Mouse (Mus musculus) left cerebral cortex, adult 2 months (tissue): ENCODE measurements around the gene Kif3a. TPM values are rescaled to one million over a fixed set of nuclear protein-coding genes. Genes with fewer than 3 reads are reported as not detected.

Experiments used
- DNase-seq, 2 experiments: peaks; one replicate each; pipeline ENCODE4 v3.0.0; 2021 to 2022; ENCODE audit warnings: low spot score in 2 of 2, mixed read lengths in 1 of 2; ENCODE audit errors: extremely low spot score in 1 of 2
- H3K27ac ChIP-seq: fragments of 200-600 bp; 2 replicates; pipeline ENCODE4 v1.8.1; 2022
- H3K4me3 ChIP-seq: fragments of 200-600 bp; 2 replicates; pipeline ENCODE4 v1.8.1; 2022
- CTCF ChIP-seq: fragments of 200-600 bp; IDR thresholded peaks from 2 replicates; pipeline ENCODE4 v1.8.1; 2022; ENCODE audit warnings: antibody characterized with exemption, mild to moderate bottlenecking, moderate library complexity
- intact Hi-C: fragments of 180-260 bp; cut with DNase I; formaldehyde crosslinking; loops from one replicate; pipeline ENCODE4 v1.15.1; 2025
- total RNA-seq, 2 experiments: library from RNA; stranded (reverse); gene quantifications; 2 replicates each; pipeline ENCODE4 v1.2.3; 2021

Kif3a gene
- total RNA-seq, 2 experiments from 2014 or later = 127 to 131 TPM

GRCm38 (mm10) chr11:53620094-53620493, 52.9 kb downstream of the Kif3a start:
- DNase-seq = no peak
- Histone ChIP-seq H3K4me3 (no peak overlapping the region), H3K27ac (no peak overlapping the region)
- TF ChIP-seq CTCF = no peak
- intact Hi-C loops = no loop called here

GRCm38 (mm10) chr11:53621582-53622439, 54.6 kb downstream of the Kif3a start:
- intact Hi-C loops = no loop called here
- TF ChIP-seq CTCF = no peak
- no peak for DNase-seq
- Histone ChIP-seq H3K4me3 (no peak overlapping the region), H3K27ac (no peak overlapping the region)

GRCm38 (mm10) chr11:53622440-53622806, 55.2 kb downstream of the Kif3a start:
- no peak overlapping the region for H3K4me3 ChIP-seq
- DNase-seq = no peak
- no peak for TF ChIP-seq CTCF
- intact Hi-C loops = no loop called here
- H3K27ac ChIP-seq = no peak overlapping the region

GRCm38 (mm10) chr11:53623573-53623972, 56.4 kb downstream of the Kif3a start:
- DNase-seq = no peak
- intact Hi-C loops = no loop called here
- TF ChIP-seq CTCF = no peak
- Histone ChIP-seq H3K4me3 (no peak overlapping the region), H3K27ac (no peak overlapping the region)

- DNase-seq = no peak
- no peak overlapping the region for H3K4me3 ChIP-seq
- intact Hi-C loops = no loop called here
- TF ChIP-seq CTCF = no peak; the same call in 1 of the 2 replicates
- no peak overlapping the region for H3K27ac ChIP-seq
These were observed 56.9 kb downstream of the Kif3a start for GRCm38 (mm10) chr11:53624124-53624523.

GRCm38 (mm10) chr11:53626802-53627373, 59.7 kb downstream of the Kif3a start:
- DNase-seq = no peak
- Histone ChIP-seq H3K27ac (no peak overlapping the region), H3K4me3 (no peak overlapping the region)
- intact Hi-C loops = loop anchor here (5.0 kb wide), 1 partner anchor 40 kb away; no protein-coding TSS in a partner anchor
- TF ChIP-seq CTCF = no peak

GRCm38 (mm10) chr11:53627859-53628258, 60.7 kb downstream of the Kif3a start:
- Histone ChIP-seq H3K27ac (no peak overlapping the region), H3K4me3 (no peak overlapping the region)
- peak; percentile 70 for TF ChIP-seq CTCF
- DNase-seq = peak; percentile 73 to 76
- intact Hi-C loops = loop anchor here (1.0 to 5.0 kb wide), 2 partner anchors 41 to 158 kb away; partner anchors contain the start of gene Gm9837

GRCm38 (mm10) chr11:53632122-53632733, 65.0 kb downstream of the Kif3a start:
- H3K4me3 ChIP-seq = no peak overlapping the region
- no peak overlapping the region for H3K27ac ChIP-seq
- peak; percentile 58 for TF ChIP-seq CTCF
- intact Hi-C loops = no loop called here
- DNase-seq = no peak

- DNase-seq = no peak
- no peak for TF ChIP-seq CTCF
- H3K27ac ChIP-seq = no peak overlapping the region
- intact Hi-C loops = no loop called here
- no peak overlapping the region for H3K4me3 ChIP-seq
These were observed 66.5 kb downstream of the Kif3a start for GRCm38 (mm10) chr11:53633644-53634043.

GRCm38 (mm10) chr11:53634556-53634955, 67.4 kb downstream of the Kif3a start, which contains the start of gene Il13:
Gene Il13 (minus strand): TSS chr11:53634702.
- no peak for TF ChIP-seq CTCF
- Histone ChIP-seq H3K27ac (no peak within 1 kb of the TSS), H3K4me3 (no peak within 1 kb of the TSS)
- DNase-seq = no peak
- intact Hi-C loops = no loop called here

GRCm38 (mm10) chr11:53635590-53636182, 68.5 kb downstream of the Kif3a start:
- H3K4me3 ChIP-seq = peak overlapping the region; percentile 46; the same call in 1 of the 2 replicates
- TF ChIP-seq CTCF = no peak
- DNase-seq = no peak
- H3K27ac ChIP-seq = no peak overlapping the region; the same call in 1 of the 2 replicates
- intact Hi-C loops = no loop called here
